Mouse (Mus musculus) lung, embryonic 15.5 days (tissue): ENCODE measurements around the gene Tlx3. TPM values are rescaled to one million over a fixed set of nuclear protein-coding genes. Genes with fewer than 3 reads are reported as not detected.

Source experiments
- ATAC-seq: fragments of 200-750 bp; cut with Nextera tagmentation; 2 replicates; pipeline ENCODE4 v1.8.0; 2017; ENCODE audit warnings: moderate number of reproducible peaks, borderline replicate concordance; ENCODE audit not compliant: low FRiP score, low TSS enrichment; ENCODE audit errors: extremely low read depth
- H3K27ac ChIP-seq: fragments of 300-500 bp; sonication (generic); 2 replicates; pipeline ENCODE4 v1.5.1; 2015; ENCODE audit warnings: moderate library complexity, mild to moderate bottlenecking, inconsistent platforms
- H3K27me3 ChIP-seq: fragments of 300-500 bp; sonication (generic); 2 replicates; pipeline ENCODE4 v1.6.1; 2015; ENCODE audit warnings: inconsistent platforms
- H3K36me3 ChIP-seq: fragments of 300-500 bp; sonication (generic); 2 replicates; pipeline ENCODE4 v1.6.1; 2015; ENCODE audit warnings: inconsistent platforms
- H3K4me1 ChIP-seq: fragments of 300-500 bp; sonication (generic); 2 replicates; pipeline ENCODE4 v1.6.1; 2015; ENCODE audit warnings: inconsistent platforms
- H3K4me2 ChIP-seq: fragments of 300-500 bp; sonication (generic); 2 replicates; pipeline ENCODE4 v1.6.1; 2015; ENCODE audit warnings: inconsistent platforms, mild to moderate bottlenecking, moderate library complexity
- H3K4me3 ChIP-seq: fragments of 300-500 bp; sonication (generic); 2 replicates; pipeline ENCODE4 v1.5.1; 2015; ENCODE audit warnings: mild to moderate bottlenecking, inconsistent platforms
- H3K9ac ChIP-seq: fragments of 300-500 bp; sonication (generic); 2 replicates; pipeline ENCODE4 v1.6.1; 2015; ENCODE audit warnings: inconsistent platforms
- H3K9me3 ChIP-seq: fragments of 300-500 bp; sonication (generic); 2 replicates; pipeline ENCODE4 v1.6.1; 2016; ENCODE audit warnings: inconsistent platforms
- WGBS: fragments of 180-500 bp; shearing (Covaris S2); methylation state at CpG from one replicate; pipeline ENCODE4 v1.1.7; 2015; 5-methylcytosine and 5-hydroxymethylcytosine counted together
- polyA plus RNA-seq: library from polyadenylated mRNA; unstranded; fragments of >200 nt; fragmentation: Nextera tagmentation; extraction: Ambion mirVana; gene quantifications from 2 replicates; pipeline ENCODE4 v1.2.1, GENCODE M21; 2015

The Tlx3 gene
- polyA plus RNA-seq, 1 experiment from 2014 or later, result 0.10 TPM

DNA sequence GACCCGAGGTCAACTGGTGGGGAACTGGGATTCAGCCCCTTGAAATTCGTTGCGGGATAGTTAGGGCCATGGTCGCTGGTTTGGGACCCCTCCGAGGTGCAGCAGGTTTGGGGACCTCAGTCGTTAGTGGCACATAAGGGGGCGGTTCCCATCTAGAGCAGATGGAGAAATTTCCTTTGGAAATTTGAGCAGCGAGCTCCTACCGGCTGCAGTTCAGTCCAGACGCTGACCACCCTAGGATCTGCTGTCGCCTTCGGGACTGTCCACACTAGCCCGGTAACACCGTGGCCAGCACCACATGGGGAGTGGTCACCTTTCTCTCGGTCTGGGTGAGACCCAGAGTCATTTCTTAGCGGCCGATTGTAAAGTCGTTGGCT lies 928 bp upstream of the Tlx3 start:
- Histone ChIP-seq H3K27ac (no peak overlapping the region), H3K4me3 (no peak overlapping the region), H3K9me3 (no peaks in the 10 kb centered on the region), H3K4me2 (no peak overlapping the region), H3K9ac (no peak overlapping the region), H3K27me3 (peaks cover 94% of the 10 kb centered on the region), H3K36me3 (no peaks in the 10 kb centered on the region), H3K4me1 (peaks cover 37% of the 10 kb centered on the region)
- ATAC-seq, result no peak
- WGBS, result under 1% methylated on average over 18 of the region's 18 CpGs

DNA sequence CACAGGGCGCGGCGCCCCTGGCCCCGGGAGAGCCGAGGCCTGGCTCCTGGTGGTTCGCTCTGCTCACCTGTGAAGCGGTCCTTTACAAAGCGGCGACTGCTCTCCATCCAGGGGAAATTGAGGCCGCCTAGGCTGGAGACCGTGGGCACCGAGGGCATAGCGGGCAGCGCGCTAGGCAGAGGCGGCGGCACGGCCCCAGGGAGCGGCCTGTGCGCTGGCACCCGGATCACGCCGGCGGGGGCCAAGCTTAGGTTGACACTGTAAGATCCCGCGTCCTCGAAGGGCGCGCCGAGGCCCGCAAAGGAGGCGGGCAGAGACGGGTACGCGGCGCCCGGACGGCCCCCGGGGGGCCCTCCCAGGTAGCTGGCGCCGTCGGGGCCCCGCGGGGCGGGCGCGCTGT lies 417 bp downstream of the Tlx3 start:
- H3K9ac ChIP-seq, result no peak overlapping the region
- H3K36me3 ChIP-seq, result no peaks in the 10 kb centered on the region
- ATAC-seq, result peak; percentile 16; the same call in 1 of the 2 replicates
- H3K4me3 ChIP-seq, result peak overlapping the region; percentile 23
- peaks cover 99% of the 10 kb centered on the region for H3K27me3 ChIP-seq
- under 1% methylated on average over 47 of the region's 47 CpGs for WGBS
- peak overlapping the region; percentile 47 for H3K4me2 ChIP-seq
- H3K27ac ChIP-seq, result no peak overlapping the region
- H3K9me3 ChIP-seq, result no peaks in the 10 kb centered on the region
- peaks cover 37% of the 10 kb centered on the region for H3K4me1 ChIP-seq

DNA sequence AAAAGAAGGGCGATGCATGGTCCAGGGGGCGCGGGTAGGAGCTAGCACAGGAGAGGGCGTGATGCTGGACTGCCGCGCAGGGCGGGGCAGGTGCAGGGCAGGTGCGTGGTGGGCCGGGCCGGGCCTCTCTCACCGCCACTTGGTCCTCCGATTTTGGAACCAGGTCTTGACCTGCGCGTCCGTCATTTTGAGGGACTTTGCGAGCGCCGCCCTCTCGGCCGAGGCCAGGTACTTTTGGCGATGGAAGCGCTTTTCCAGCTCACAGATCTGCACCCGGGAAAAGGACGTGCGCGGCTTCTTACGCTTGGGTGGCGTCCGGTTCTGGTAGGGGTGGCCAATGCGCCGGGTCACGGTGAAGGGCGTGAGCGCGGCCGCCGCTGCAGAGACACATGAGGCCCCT lies 1.1 kb downstream of the Tlx3 start:
- ATAC-seq, result no peak
- Histone ChIP-seq H3K4me3 (no peak overlapping the region), H3K9ac (no peak overlapping the region), H3K27me3 (peaks cover 99% of the 10 kb centered on the region), H3K4me1 (peaks cover 37% of the 10 kb centered on the region), H3K36me3 (no peaks in the 10 kb centered on the region), H3K9me3 (no peaks in the 10 kb centered on the region), H3K27ac (no peak overlapping the region), H3K4me2 (no peak overlapping the region)
- WGBS, result 1% methylated on average over 37 of the region's 37 CpGs

DNA sequence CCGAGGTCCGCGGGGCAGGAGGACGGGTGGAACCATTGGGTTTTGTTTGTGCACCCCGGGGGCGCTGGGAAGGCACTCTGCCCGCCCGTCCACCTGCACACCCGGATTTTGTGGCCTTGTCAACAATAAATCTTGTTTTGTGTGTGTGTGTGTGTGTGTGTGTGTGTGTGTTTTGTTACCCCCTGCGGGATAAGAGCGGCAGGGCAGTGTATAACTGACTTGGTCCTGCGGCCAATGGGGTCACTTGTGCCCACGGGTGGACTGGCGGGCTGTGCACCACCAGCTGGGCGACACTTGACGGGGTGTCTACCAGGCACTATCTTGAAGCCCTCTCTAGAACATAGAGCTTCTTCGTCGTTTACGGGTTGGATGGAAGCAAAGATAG lies 1.8 kb downstream of the Tlx3 start:
- 4% methylated on average over 19 of the region's 19 CpGs for WGBS
- H3K4me2 ChIP-seq, result peak overlapping the region; percentile 55
- no peak overlapping the region for H3K27ac ChIP-seq
- H3K4me1 ChIP-seq, result peaks cover 40% of the 10 kb centered on the region
- no peak overlapping the region for H3K9ac ChIP-seq
- no peaks in the 10 kb centered on the region for H3K9me3 ChIP-seq
- H3K27me3 ChIP-seq, result peaks cover 100% of the 10 kb centered on the region
- no peaks in the 10 kb centered on the region for H3K36me3 ChIP-seq
- ATAC-seq, result 0 out of 2 replicates have a peak, but pooled peaks have one; percentile 1
- peak overlapping the region; percentile 32 for H3K4me3 ChIP-seq

DNA sequence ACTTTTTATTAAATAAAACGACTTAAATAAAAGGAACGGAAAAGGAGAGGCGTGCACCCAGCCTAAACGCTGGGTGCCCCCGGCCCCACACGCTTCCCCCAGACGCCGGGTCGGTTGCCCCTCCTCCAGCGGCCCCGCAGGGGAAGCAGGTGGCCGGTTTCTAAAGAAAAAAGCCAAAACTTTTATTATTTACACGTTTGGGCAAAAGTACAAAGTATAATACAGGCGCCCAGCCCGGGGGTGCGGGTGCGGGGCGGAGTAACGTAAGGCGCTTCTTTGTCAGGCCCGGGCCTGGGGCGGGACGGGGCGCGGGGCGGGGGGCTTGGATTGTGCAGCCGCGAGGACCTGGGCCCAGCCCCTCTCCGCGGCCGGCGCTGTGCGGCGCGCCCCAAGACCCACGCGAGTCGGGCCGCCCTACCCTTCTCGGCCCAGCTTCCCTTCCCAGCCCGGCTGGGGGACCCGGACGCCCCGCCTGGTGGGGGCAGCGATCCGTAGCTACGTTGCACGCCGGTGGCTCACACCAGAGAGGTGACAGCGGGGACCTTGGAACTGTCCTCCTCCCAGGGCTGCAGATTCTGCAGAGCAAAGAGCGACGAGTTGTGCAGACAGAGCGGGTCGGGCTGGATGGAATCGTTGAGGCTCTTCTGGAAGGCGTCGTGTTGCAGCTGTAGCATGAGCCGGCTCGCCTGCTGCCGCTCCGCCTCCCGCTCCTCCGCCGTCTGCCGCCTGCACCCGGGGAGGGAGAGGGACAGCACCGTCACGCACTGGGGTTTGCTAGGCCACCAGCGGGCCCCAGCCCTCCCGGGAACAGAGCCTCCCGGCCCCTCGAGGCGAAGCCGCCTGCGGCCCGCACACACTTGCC lies 2.4 kb downstream of the Tlx3 start:
- peak; percentile 40; the same call in 1 of the 2 replicates for ATAC-seq

DNA sequence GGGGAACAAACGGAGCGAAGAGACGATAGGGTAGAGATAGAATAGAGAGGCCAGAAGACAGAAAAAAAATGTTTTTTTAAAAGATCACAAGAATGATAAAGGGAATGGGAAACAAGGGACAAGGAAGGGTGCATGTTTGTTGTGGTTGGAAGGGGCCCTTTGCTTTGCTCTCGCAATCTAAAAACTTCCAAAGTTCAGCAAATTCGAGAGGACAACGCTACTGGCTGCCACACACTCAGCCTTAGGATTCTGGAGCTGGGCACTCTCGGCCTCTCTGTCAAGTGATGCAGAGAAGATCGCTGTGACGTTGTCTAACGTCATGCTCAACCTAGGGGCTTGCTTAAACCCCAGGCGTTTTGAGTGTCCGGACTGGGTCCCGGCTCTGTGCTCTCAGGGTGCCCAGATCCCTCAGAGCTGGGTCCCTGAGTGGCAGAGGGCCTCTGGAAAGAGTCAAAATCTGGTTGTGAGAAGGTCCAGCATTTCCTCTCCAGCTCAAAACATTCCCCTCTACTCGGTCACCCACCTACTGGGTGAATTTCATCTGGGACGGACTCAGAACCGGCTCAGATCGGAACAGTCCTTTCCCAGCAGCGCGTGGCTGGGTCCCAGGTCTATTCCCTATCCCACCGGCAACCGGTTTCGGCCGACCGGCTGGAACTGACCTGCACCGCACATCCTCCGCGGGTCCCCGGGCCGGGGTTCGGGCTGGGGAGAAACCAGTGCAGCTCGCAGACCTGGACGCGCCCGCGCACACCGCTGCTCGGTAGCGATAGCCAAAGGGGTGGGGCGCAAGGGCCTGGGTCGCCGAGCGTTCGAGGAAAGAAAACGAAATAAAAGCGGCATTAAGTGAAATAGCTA lies 3.3 kb downstream of the Tlx3 start:
- whole genome bisulfite sequencing, result 1% methylated on average over 45 of the region's 45 CpGs
- peaks cover 43% of the 10 kb centered on the region for H3K4me1 ChIP-seq

More for the DNA sequence above, 2.4 kb downstream of the Tlx3 start:
- no peaks in the 10 kb centered on the region for H3K9me3 ChIP-seq
- WGBS, result under 1% methylated on average over 74 of the region's 76 CpGs
- H3K4me2 ChIP-seq, result peak overlapping the region; percentile 55
- 0 out of 2 replicates have a peak overlapping the region, but pooled peaks have one; percentile 3 for H3K9ac ChIP-seq
- peak overlapping the region; percentile 32 for H3K4me3 ChIP-seq
- H3K4me1 ChIP-seq, result peaks cover 43% of the 10 kb centered on the region
- no peak overlapping the region for H3K27ac ChIP-seq
- no peaks in the 10 kb centered on the region for H3K36me3 ChIP-seq
- peaks cover 100% of the 10 kb centered on the region for H3K27me3 ChIP-seq

DNA sequence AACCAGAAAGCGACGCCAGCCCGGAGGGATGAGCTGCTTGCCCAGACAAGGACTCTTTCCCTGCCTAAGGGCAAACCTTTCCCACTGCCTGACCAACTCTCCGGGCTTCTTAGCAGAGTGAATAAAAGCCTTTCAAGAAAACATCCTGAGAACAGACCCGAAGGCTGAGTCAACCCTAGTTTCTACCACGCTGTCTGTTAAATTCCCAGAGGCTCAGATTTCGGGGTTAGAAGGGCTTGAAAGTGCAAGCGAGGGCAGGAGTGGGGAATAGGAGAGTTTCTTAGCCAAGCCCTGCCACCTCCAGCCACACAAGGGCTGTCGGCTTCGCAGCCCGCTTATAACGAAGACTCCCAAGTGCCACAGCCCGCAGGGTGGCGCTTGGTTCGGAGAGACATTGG lies 4.3 kb downstream of the Tlx3 start:
- no peak for ATAC-seq
- Histone ChIP-seq H3K4me3 (no peak overlapping the region), H3K4me2 (no peak overlapping the region), H3K36me3 (no peaks in the 10 kb centered on the region), H3K27me3 (peaks cover 97% of the 10 kb centered on the region), H3K27ac (no peak overlapping the region), H3K9ac (no peak overlapping the region), H3K4me1 (peaks cover 42% of the 10 kb centered on the region), H3K9me3 (no peaks in the 10 kb centered on the region)
- WGBS, result 4% methylated on average over 15 of the region's 15 CpGs

More for the DNA sequence above, 3.3 kb downstream of the Tlx3 start:
- H3K27me3 ChIP-seq, result peaks cover 100% of the 10 kb centered on the region
- ATAC-seq, result no peak
- no peak overlapping the region for H3K9ac ChIP-seq
- peak overlapping the region; percentile 32 for H3K4me3 ChIP-seq
- H3K27ac ChIP-seq, result no peak overlapping the region
- H3K9me3 ChIP-seq, result no peaks in the 10 kb centered on the region
- H3K36me3 ChIP-seq, result no peaks in the 10 kb centered on the region
- H3K4me2 ChIP-seq, result peak overlapping the region; percentile 55

DNA sequence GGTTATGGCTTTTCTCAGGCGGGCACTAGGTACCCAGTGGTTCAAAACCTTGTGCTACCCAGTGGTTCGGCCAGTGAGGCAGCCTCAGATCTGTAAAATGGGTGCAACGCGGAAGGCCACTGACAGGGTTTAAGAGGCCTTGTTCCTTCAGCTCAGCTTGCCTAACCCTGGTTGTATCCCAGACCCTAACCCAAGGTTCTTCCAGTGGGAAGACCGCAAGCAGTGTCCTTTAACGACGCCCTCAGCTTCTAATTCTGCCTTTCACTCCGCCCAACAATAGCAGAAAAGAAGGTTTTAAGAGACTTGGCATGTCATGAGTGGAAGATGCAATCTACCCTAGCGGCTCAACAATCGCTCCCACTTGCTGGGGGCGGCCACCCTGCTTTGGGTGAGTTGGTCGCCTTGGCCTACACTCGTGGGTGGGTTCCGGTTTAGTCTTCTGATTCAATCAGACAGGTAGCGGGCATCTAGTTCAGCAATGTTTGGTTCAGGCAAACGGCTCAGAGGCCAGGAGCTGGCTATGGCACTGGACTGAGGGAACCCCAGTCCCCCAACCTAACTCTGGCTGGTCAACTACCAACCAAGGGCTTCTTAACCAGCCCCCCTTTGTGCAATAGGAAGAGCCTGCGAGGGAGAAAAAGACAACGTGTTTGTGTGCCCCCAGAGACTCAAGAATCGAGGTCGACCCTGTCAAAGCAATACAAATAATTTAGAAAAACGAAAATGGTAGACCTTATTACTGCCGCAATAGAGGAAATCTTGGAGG lies 4.9 kb downstream of the Tlx3 start:
- WGBS, result 29% methylated on average over 22 of the region's 22 CpGs
- Histone ChIP-seq H3K27ac (no peak overlapping the region), H3K4me1 (peaks cover 39% of the 10 kb centered on the region), H3K4me3 (no peak overlapping the region), H3K36me3 (no peaks in the 10 kb centered on the region), H3K9me3 (no peaks in the 10 kb centered on the region), H3K9ac (no peak overlapping the region), H3K4me2 (no peak overlapping the region), H3K27me3 (peaks cover 97% of the 10 kb centered on the region)
- no peak for ATAC-seq

DNA sequence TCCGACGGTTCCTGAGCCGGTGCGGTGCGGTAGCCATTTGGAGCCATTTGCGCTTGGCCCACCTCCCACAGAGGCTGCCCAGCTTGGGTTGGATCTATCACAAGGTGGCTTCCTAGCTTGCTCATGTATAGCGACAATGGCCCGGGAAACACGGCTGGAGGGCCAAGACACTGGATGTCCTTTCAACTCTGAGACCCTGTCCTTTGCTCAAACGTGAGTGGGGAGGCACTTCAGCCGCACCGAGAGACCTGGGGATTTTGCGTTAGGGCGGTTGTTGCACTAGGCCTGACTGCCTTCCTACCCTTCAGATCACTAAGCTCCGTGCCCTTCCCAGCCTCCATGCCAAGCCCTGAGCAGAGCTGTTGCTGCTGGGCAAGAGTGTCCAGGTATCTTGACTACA lies 5.7 kb downstream of the Tlx3 start:
- Histone ChIP-seq H3K4me2 (no peak overlapping the region), H3K27ac (no peak overlapping the region), H3K4me3 (no peak overlapping the region), H3K36me3 (no peaks in the 10 kb centered on the region), H3K27me3 (peaks cover 97% of the 10 kb centered on the region), H3K4me1 (peaks cover 32% of the 10 kb centered on the region), H3K9me3 (no peaks in the 10 kb centered on the region), H3K9ac (no peak overlapping the region)
- 20% methylated on average over 15 of the region's 15 CpGs for WGBS
- ATAC-seq, result no peak

DNA sequence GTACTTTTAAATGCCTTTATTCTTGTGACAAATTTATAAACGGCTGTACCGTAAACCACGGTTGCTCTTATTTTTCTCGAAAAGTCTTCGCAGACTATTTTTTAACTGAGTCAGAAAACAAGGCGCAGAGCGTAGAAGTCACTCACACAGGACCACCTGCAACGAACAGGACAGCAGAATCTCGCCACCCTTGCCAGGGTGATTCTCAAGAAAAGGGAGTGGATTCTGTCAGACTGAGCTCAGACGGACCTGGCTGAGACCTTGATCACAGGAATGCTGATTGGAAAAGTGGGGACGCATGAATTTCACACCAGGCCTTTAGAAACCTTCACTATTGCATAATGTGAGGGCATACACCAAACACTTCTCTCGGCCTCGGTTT lies 6.3 kb downstream of the Tlx3 start:
- Histone ChIP-seq H3K9ac (no peak overlapping the region), H3K27ac (no peak overlapping the region), H3K4me2 (no peak overlapping the region), H3K36me3 (no peaks in the 10 kb centered on the region), H3K4me1 (peaks cover 32% of the 10 kb centered on the region), H3K4me3 (no peak overlapping the region), H3K27me3 (peaks cover 94% of the 10 kb centered on the region), H3K9me3 (no peaks in the 10 kb centered on the region)
- 30% methylated on average over 13 of the region's 13 CpGs for WGBS
- ATAC-seq, result no peak

DNA sequence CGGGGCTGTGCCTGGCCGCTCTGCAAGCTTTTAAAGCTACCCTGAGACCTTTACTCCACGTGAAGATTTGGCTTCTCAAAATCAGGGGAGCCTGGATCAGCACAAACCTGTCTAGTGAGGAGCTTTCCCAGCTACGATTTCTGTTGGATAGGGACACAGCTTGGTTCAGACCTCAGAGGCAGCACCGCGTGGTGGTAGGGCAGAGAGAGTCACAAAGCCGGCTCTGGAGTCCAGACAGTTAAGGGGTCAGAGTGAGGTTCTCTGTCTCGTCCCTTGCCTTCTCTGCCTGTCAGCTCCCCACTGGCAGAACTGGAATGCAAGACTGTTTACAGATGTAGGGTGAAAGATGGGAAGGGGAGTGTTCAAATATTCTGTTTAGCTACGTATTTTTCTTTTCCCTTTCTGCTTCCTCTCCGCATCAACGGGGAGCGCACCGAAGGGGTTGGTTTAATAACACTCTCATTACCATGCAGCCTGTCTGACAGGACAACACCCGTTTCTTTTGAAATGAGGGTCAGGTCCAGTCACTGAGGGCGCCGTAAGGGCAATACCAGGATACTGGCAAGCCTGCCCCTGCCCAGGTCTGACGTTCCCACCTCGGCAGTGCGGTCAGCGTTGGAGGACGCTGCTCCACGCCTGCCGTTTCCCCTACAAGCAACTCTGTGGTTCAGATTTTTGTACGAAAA lies 6.8 kb downstream of the Tlx3 start:
- ATAC-seq, result no peak
- no peak overlapping the region for H3K4me3 ChIP-seq
- WGBS, result 14% methylated on average over 24 of the region's 24 CpGs

More for the DNA sequence above, 6.8 kb downstream of the Tlx3 start:
- Histone ChIP-seq H3K36me3 (no peaks in the 10 kb centered on the region), H3K9ac (no peak overlapping the region), H3K4me1 (peaks cover 29% of the 10 kb centered on the region), H3K4me2 (no peak overlapping the region), H3K27ac (no peak overlapping the region), H3K27me3 (peaks cover 93% of the 10 kb centered on the region), H3K9me3 (no peaks in the 10 kb centered on the region)
